Mouse (Mus musculus): ENCODE results near the gene Gse1.

The Gse1 gene

GRCm38 (mm10) chr8:120227891-120228591 lies at the start of gene Gse1:
Gene Gse1, plus strand, starts transcription at chr8:120228456.
- DNase-seq (ENCODE audit: low read depth, low spot score) = peak; percentile 77

- DNase-seq (ENCODE audit: low read depth, low spot score) = peak; percentile 85
Observed at GRCm38 (mm10) chr8:120179027-120179431, 49.2 kb upstream of the Gse1 start.

- no peak for DNase-seq (ENCODE audit: low read depth, low spot score)
Observed at GRCm38 (mm10) chr8:120180445-120180970, 47.7 kb upstream of the Gse1 start.

- DNase-seq (ENCODE audit: low read depth, low spot score) = no peak
Observed at GRCm38 (mm10) chr8:120181274-120181673, 47.0 kb upstream of the Gse1 start.

- no peak for DNase-seq (ENCODE audit: low read depth, low spot score)
Observed at GRCm38 (mm10) chr8:120181861-120182414, 46.3 kb upstream of the Gse1 start.

- no peak for DNase-seq (ENCODE audit: low read depth, low spot score)
Observed at GRCm38 (mm10) chr8:120184366-120184765, 43.9 kb upstream of the Gse1 start.

GRCm38 (mm10) chr8:120184850-120185792 lies 43.1 kb upstream of the Gse1 start:
- peak; percentile 38 for DNase-seq (ENCODE audit: low read depth, low spot score)

- no peak for DNase-seq (ENCODE audit: low read depth, low spot score)
Observed at GRCm38 (mm10) chr8:120186454-120186853, 41.8 kb upstream of the Gse1 start.

- DNase-seq (ENCODE audit: low read depth, low spot score) = no peak
Observed at GRCm38 (mm10) chr8:120188510-120188909, 39.7 kb upstream of the Gse1 start.

GRCm38 (mm10) chr8:120189440-120189839 lies 38.8 kb upstream of the Gse1 start:
- DNase-seq (ENCODE audit: low read depth, low spot score) = no peak

GRCm38 (mm10) chr8:120190107-120190809 lies 38.0 kb upstream of the Gse1 start:
- DNase-seq (ENCODE audit: low read depth, low spot score) = no peak

GRCm38 (mm10) chr8:120190810-120191413 lies 37.3 kb upstream of the Gse1 start:
- peak; percentile 27 for DNase-seq (ENCODE audit: low read depth, low spot score)

GRCm38 (mm10) chr8:120191633-120192032 lies 36.6 kb upstream of the Gse1 start:
- no peak for DNase-seq (ENCODE audit: low read depth, low spot score)

- no peak for DNase-seq (ENCODE audit: low read depth, low spot score)
Observed at GRCm38 (mm10) chr8:120192118-120192517, 36.1 kb upstream of the Gse1 start.

- no peak for DNase-seq (ENCODE audit: low read depth, low spot score)
Observed at GRCm38 (mm10) chr8:120201351-120201750, 26.9 kb upstream of the Gse1 start.

- DNase-seq (ENCODE audit: low read depth, low spot score) = no peak
Observed at GRCm38 (mm10) chr8:120202546-120202945, 25.7 kb upstream of the Gse1 start.

GRCm38 (mm10) chr8:120204736-120205360 lies 23.4 kb upstream of the Gse1 start:
- no peak for DNase-seq (ENCODE audit: low read depth, low spot score)

- DNase-seq (ENCODE audit: low read depth, low spot score) = no peak
Observed at GRCm38 (mm10) chr8:120205916-120206315, 22.3 kb upstream of the Gse1 start.

- no peak for DNase-seq (ENCODE audit: low read depth, low spot score)
Observed at GRCm38 (mm10) chr8:120207364-120207763, 20.9 kb upstream of the Gse1 start.

- no peak for DNase-seq (ENCODE audit: low read depth, low spot score)
Observed at GRCm38 (mm10) chr8:120208113-120208512, 20.1 kb upstream of the Gse1 start.

GRCm38 (mm10) chr8:120211345-120211744 lies 16.9 kb upstream of the Gse1 start:
- no peak for DNase-seq (ENCODE audit: low read depth, low spot score)

Data from embryo, embryonic 11.5 days (tissue).